Mouse (Mus musculus) lung, postnatal 10 days (tissue): ENCODE data around the gene Trp53tg5.

Source experiments
- DNase-seq: peaks from one replicate; pipeline ENCODE4 v3.0.0; 2021

Gene Trp53tg5

GRCm38 (mm10) chr2:164448140-164448539 is 25.4 kb downstream of the Trp53tg5 start:
- no peak for DNase-seq

GRCm38 (mm10) chr2:164446086-164446469 is 27.4 kb downstream of the Trp53tg5 start:
- no peak for DNase-seq

DNA sequence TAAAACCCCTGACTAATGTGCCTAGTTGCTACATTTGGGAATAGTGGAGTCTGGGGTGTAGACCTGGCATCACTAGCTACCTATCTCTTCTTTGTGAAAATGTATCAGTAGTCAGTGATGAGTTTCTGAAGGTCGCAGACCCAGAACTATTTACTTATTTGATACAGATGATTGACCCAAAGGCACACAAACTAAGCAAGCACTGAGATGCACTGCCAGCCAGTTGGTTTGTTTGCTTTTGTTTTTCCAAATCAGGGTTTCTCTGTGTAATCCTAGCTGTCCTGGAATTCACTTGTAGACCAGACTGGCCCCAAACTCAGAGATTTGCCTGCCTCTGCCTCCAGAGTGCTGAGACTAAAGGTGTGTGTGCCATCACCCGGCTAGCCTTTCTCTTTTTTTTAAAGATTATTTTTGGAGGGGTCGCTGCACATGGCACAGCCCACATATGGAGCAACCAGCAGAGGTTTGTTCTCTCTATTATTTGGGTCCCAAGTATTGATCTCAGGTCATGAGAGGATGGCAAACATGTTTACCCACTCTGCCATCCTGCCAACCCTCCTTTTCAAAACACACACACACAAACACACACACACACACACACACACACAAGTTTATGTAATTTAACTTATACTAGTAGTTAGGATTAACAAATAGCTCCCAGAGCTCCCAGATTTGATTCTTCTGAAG is 28.0 kb downstream of the Trp53tg5 start:
- no peak for DNase-seq

DNA sequence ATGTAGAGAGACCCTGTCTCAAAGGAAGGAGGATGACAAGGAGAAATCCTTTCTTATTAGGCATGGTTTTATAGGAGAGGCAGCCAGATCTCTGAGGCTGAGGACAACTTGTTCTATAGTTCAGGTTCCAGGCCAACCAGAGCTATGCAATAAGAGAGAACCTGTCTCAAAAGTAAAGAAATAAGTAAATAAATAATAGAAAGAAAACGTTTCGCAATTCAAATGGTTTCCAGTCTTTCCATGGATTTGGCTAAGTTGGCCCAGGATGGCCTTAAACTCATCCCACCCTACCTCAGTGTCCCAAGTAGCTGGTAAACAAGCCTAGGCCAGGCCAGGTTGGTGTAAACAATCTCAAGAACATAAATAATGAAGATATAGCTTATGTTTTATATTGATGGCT is 28.8 kb downstream of the Trp53tg5 start:
- no peak for DNase-seq

DNA sequence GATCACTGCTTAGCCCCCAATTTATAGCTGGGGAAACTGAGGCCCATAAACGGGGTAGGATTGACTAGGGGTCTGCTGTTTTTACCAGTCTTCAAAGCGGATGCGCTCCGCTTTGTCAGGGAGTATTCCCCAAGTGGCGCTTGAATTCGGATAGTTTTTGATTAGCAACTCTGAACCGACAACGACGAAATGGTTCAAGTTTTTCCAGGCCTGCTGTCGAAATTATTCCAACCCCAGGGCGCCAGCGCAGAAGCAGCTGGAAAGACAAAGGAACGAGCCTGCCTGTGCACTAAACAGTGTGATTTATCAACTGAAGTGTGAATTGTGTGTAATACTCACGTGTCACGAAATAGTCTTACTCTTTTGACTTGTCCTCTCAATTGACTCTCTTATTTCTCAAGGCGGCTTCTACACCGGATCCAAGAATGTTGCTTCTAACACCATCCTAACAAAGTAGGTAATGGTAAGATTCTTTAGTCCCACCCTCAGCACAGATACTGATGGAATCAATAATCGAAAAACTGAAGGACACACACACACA is 30.0 kb downstream of the Trp53tg5 start, which contains the start of gene Sdc4:
Gene Sdc4, minus strand, starts transcription at position 428 of the 541 bp plus-strand sequence.
- no peak for DNase-seq

GRCm38 (mm10) chr2:164443051-164443437 is 30.5 kb downstream of the Trp53tg5 start:
- DNase-seq: peak; percentile 95

DNA sequence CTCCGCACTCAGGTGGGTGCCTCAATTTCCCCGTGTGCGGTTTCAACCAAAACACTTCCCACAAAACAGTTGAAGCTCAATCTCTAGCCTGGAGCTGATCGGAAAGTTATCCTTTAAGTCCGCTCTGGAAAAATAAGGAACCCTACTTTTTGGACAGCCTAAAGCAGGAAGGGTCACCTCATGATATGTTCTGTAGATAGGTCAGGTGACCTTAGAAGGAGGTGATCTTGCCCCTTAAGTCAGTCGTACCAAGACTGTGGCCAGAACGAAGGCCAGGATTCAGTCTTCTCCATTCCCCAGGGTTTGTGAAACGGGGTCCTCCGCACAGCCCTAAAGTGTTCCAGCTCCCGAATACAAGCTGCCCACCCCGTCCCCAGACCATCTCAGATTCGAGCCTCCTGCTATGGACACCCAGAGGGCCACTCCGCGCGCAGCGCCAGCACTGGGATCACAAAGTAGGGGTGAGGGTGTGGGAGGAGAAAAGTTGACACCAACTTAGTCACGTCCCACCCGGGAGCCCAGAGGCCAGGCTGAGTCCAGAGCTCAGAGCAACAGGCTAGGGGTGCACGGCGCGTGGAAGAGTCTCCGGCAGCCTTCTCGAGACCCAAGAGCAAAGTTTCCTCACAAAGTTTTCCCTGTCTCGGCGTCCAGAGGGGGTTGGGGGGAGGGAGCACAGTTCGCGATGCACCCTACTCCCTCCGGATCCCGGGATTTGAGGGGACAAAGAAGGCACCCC is 31.0 kb downstream of the Trp53tg5 start:
- peak; percentile 72 for DNase-seq

DNA sequence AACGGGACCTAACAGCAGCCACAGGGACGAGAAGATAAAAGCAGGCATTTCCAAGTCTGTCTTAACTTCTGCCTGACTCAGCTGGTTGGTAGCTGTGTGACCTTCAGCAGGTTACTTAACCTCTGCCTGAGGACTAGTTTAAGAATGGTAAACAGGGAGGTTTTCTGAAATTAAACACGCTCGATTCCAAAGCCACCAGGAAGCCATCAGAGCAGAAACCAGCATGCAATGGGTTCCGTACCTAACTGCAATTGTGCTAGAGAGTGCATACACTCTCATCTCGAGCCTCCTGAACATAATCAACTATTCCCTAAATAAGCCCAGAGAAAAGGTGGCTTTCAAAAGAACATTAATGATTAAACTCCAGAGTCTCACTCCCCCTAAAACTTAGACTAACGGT is 31.8 kb downstream of the Trp53tg5 start:
- no peak for DNase-seq

DNA sequence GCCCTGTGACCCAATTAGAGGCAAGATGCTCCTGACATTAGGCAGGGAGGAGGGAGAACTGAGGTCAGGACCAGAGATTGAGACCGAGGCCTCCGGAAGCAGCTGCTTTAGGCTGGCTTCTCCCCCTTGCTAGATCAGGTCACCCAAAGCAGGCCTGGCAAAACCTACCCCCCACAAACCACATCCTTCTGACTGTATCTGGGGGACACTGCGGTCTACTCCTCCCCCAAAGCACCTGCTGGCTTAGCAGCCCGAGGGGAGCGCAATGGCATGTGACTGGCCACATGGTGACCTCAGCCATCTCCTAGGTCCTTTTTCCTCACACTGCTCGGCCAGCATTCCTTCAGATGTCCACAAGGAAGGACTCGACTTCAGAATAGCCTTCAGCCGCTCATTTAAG is 32.4 kb downstream of the Trp53tg5 start:
- DNase-seq: no peak

GRCm38 (mm10) chr2:164440314-164440713 is 33.2 kb downstream of the Trp53tg5 start:
- peak; percentile 61 for DNase-seq

- DNase-seq: peak; percentile 71
Observed at GRCm38 (mm10) chr2:164439001-164439421, 34.5 kb downstream of the Trp53tg5 start.

- no peak for DNase-seq
Observed at GRCm38 (mm10) chr2:164438257-164438656, 35.3 kb downstream of the Trp53tg5 start.

GRCm38 (mm10) chr2:164437710-164438109 is 35.8 kb downstream of the Trp53tg5 start:
- no peak for DNase-seq

DNA sequence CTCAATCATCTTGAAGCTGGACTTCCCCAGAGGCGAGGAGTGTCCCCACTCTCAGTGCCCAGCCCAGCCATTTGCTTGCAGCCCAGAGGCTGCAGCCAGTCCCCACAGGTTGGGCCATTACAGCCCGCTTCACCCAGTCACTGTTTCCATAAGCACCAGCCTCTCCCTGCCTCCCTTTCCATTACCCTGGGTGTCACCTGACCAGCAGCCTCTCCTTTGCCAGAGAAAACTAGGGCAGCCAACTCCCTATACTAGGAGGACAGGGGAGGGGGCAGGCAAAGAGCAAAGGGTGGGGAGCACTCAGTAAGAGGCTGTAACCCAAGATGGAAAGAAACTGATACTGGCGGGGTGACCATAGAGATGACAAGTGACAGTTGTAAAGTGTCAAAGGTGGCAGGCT is 36.6 kb downstream of the Trp53tg5 start:
- DNase-seq: peak; percentile 54

DNA sequence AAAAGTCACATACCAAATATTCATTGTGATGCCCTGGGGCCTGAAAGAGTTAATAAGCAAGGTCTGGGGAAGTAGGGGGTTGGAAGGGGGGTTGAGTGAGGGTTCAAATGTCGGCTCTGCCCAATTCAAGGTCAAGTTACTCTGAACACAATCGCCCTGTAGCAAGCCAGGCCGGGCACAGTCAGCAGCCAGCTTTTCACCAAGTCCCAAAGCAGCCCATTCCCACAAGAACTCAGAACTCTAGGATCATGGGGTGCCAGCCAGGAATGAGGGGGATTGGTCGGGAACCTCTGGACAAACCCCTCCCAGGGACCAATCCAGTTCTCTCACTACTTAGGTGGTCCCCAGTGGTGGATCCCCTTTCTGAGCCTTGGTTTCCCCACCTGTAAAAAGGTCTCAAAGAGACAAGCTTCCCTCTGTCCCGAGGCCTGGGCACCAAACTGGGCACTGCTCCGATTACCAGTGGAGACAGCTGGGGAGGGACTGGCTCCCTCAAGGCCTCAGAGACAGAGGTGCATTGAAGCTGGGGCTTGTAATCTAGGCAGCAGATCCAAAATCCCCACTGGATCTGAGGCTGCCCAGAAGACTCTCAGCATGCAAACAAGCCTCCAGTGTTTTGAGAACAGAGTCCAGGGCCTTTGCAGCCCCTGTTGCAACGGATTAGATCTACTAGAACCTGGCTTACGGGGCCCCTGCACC is 37.2 kb downstream of the Trp53tg5 start:
- no peak for DNase-seq

DNA sequence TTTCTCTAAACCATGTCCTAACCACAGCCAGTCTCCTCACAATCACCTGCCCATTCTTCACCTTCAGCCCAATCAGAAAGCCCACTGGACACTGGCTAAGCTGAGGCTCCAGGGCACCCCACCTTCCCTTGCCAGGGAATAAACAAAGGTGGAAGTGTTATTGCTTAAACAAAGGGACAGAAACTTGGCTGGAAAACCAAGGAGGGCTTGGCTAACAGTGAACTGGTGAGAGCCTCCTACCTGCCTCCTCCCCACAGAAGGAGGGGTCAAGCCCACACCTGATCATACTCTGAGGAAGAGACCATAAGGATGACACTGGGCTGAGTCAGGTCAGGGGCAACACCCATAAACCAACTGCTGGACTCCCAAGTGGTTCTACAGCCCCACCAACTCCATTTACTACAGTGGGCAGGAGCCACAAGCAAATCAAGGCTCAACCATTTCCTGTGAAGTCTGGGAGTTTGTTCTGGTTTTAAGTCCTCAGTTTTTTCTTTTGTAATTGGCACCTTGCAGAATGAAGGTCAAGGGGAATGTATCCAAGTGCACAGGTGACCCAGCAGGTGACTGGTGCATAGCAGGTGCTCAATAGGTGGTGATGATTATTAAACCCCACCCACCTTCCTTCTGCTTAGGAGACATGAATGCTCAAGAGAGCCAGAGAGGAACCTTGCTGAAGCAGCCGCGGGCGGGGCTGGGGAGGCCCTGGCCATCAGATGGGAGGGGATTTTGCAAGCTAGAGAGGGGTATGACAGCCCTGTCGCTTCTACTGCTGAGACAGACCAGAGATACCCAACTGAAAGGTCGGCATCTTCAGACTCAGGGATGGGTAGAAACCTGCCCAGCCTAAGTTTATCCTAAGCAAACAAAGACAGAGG is 38.1 kb downstream of the Trp53tg5 start:
- no peak for DNase-seq

DNA sequence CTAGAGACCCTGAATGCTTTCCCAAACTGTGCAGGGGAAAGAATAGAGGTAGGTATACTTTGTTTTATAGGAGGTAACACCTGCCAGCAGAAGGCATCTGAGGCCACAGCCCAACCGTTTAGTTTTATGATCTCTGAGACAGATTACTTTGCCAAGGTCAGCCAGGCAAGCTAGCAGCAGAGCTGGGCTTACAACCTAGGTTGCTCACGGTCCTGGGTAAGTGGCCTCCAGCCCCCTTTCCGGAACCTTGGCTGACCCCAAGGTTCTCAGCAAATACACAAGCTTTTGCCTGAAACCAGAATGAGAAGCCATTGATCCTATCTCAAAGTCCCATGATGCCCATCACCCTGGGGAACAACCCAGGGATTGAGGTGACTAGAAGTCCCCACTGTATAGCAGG is 38.8 kb downstream of the Trp53tg5 start:
- DNase-seq: no peak

GRCm38 (mm10) chr2:164433278-164433895 is 40.1 kb downstream of the Trp53tg5 start:
- DNase-seq: no peak

DNA sequence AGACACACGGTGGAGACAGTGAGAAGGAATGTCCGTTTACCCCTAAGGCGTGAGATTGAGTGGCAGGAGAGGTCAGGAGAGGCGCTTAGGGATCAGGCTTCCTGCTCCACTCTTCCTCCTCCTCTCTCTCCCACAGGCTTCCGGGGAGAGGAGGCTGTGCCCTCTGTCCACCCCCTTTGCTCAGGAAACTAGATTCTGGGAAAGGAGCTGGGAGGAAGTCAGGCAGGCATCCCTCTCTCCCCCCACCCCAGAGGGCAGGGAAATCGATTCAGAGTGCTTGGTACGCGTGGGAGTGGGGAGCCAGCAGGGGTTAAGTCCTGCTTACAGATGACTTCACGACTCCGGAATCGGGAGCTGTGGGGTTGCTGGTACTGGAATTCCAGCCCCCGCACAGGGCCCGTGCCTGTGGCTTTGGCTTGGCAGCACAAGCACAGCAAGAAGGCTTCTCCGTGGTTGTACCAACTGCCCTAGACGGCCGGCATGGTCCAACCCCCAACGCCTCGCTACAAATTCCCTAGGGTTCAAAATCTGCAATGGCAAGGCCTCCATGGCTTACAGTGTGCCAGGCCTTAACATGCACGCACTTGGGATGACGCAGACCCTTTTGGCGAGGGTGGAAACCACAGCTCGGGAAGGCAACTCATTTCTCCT is 40.9 kb downstream of the Trp53tg5 start:
- peak; percentile 67 for DNase-seq

DNA sequence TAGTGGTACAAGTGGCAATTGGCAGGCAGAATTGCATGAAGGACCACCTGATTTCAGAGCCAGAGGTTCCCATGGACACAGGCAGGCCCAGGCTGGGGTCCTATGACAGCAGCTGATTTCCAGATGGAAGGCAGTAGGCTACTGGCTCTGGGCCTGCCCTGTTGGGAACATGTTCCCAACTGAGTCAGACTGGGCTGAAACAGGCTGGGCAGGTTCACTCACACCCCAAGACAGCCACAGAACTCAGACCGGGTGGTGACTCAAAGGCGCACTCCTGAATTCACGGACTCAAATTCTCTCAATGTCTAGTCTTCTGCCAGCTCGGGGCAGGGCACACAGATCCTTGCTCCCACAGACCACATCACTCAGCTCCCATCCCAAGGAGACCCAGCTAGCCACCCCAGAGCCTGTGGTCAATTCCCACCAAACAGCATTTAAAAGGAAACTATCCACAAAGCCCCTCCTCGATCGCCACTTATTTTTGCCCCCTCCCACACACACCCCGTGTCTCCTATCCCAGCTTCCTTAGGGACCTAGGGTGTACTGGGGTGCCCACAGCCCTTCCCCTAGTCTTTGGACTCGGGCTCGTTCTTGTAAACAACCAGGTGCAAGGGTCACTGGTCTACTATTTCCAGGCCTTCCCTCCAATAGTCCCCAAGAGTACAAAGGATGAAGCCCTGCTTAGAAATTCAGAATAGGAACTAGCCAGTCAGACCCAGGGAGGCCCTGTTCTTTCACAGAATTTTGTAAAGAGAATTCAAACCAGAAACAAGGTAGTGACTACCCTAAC is 41.7 kb downstream of the Trp53tg5 start:
- peak; percentile 68 for DNase-seq

- DNase-seq: peak; percentile 63
Observed at GRCm38 (mm10) chr2:164430697-164431096, 42.8 kb downstream of the Trp53tg5 start.
